Mouse (Mus musculus) G1E (cell line): Measurements from ENCODE around the gene Gm38394. TPM values are rescaled to one million over a fixed set of nuclear protein-coding genes. Genes with fewer than 3 reads are reported as not detected.

Source experiments
- ATAC-seq: 2 replicates; pipeline ENCODE4 v1.8.0; 2016; ENCODE audit warnings: mild to moderate bottlenecking; ENCODE audit not compliant: insufficient number of reproducible peaks, poor library complexity, low FRiP score, severe bottlenecking; ENCODE audit errors: extremely low read depth
- DNase-seq: peaks from one replicate; pipeline ENCODE4 v3.0.0; 2012; ENCODE audit warnings: low spot score
- H3K27me3 ChIP-seq: 2 replicates; pipeline ENCODE4 v1.6.1; 2012; ENCODE audit warnings: mild to moderate bottlenecking, low read length, inconsistent platforms; ENCODE audit not compliant: insufficient read depth
- H3K36me3 ChIP-seq: replicated peaks from 2 replicates; pipeline ENCODE3; 2012; ENCODE audit warnings: mild to moderate bottlenecking, inconsistent platforms
- H3K4me1 ChIP-seq: 2 replicates; pipeline ENCODE4 v1.6.1; 2012; ENCODE audit warnings: low read depth, low read length, inconsistent platforms, mixed read lengths; ENCODE audit not compliant: insufficient read depth
- H3K4me3 ChIP-seq: 2 replicates; pipeline ENCODE4 v1.5.1; 2012; ENCODE audit warnings: low read depth, mild to moderate bottlenecking, inconsistent platforms, low read length, moderate library complexity, mixed read lengths
- H3K9me3 ChIP-seq: replicated peaks from 2 replicates; pipeline ENCODE4 v1.6.1; 2012; ENCODE audit warnings: inconsistent platforms
- CTCF ChIP-seq: IDR thresholded peaks from 2 replicates; pipeline ENCODE4 v1.5.1; 2012; ENCODE audit warnings: low read depth, low read length, inconsistent platforms, mixed read lengths
- GATA1 ChIP-seq: IDR thresholded peaks from 2 replicates; pipeline ENCODE4 v1.6.1; 2012; ENCODE audit warnings: borderline replicate concordance, low read length, inconsistent platforms, mixed read lengths
- GATA2 ChIP-seq: IDR thresholded peaks from 2 replicates; pipeline ENCODE4 v1.6.1; 2012; ENCODE audit warnings: low read depth, low read length, inconsistent platforms, borderline replicate concordance
- POLR2AphosphoS5 ChIP-seq: IDR thresholded peaks from 2 replicates; pipeline ENCODE4 v1.6.1; 2012; ENCODE audit warnings: low read depth, low read length, inconsistent platforms; ENCODE audit not compliant: insufficient replicate concordance
- TAL1 ChIP-seq: conservative IDR thresholded peaks from 2 replicates; pipeline ENCODE4 v1.6.1; 2012; ENCODE audit warnings: low read depth, low read length, inconsistent platforms, mixed read lengths
- polyA plus RNA-seq: library from polyadenylated mRNA; stranded (reverse); fragments of >175 nt; gene quantifications from 2 replicates; pipeline ENCODE4 v1.2.3, GENCODE M21; 2012
- total RNA-seq, 2 experiments: library from RNA; stranded (forward) in 1 of 2; stranded (reverse) in 1 of 2; fragments of 200-1000 nt in 1 of 2; fragments of >200 nt in 1 of 2; fragmentation: Nextera tagmentation in 1 of 2; gene quantifications; 2 replicates each; pipeline ENCODE4 v1.2.3; 2014 to 2017

Gm38394 gene
- total and polyA plus RNA-seq, 3 experiments = 7.9 to 74.9 (median 22.2) TPM

- DNase-seq (no peak), ATAC-seq (no peak)
- Histone ChIP-seq H3K27me3 (no peaks in the 10 kb centered on the region), H3K9me3 (no peaks in the 10 kb centered on the region), H3K36me3 (peaks cover 50% of the 10 kb centered on the region), H3K4me1 (peaks cover 61% of the 10 kb centered on the region), H3K4me3 (no peak overlapping the region)
- TF ChIP-seq GATA2 (no peak), TAL1 (no peak)
These were observed 2.2 kb downstream of the Gm38394 start for GRCm38 (mm10) chr1:133658878-133659277.

GRCm38 (mm10) chr1:133656811-133657210, 4.3 kb downstream of the Gm38394 start:
- Histone ChIP-seq H3K9me3 (no peaks in the 10 kb centered on the region), H3K27me3 (no peaks in the 10 kb centered on the region), H3K36me3 (peaks cover 66% of the 10 kb centered on the region), H3K4me3 (no peak overlapping the region), H3K4me1 (peaks cover 58% of the 10 kb centered on the region)
- TF ChIP-seq GATA2 (no peak), POLR2AphosphoS5 (no peak), GATA1 (no peak), TAL1 (no peak), CTCF (no peak)
- DNase-seq = no peak
- no peak for ATAC-seq

- Histone ChIP-seq H3K9me3 (no peaks in the 10 kb centered on the region), H3K4me1 (peaks cover 53% of the 10 kb centered on the region), H3K27me3 (no peaks in the 10 kb centered on the region), H3K4me3 (no peak overlapping the region), H3K36me3 (peaks cover 78% of the 10 kb centered on the region)
- TF ChIP-seq TAL1 (no peak), GATA2 (no peak), GATA1 (no peak), POLR2AphosphoS5 (no peak), CTCF (no peak)
- ATAC-seq (0 out of 2 replicates have a peak, but pooled peaks have one; percentile 22), DNase-seq (no peak)
These were observed 8.1 kb downstream of the Gm38394 start for GRCm38 (mm10) chr1:133653033-133653432.

- Histone ChIP-seq H3K9me3 (no peaks in the 10 kb centered on the region), H3K27me3 (no peaks in the 10 kb centered on the region), H3K4me1 (peaks cover 41% of the 10 kb centered on the region), H3K36me3 (peaks cover 75% of the 10 kb centered on the region), H3K4me3 (no peak overlapping the region)
- no peak for ATAC-seq
- TF ChIP-seq CTCF (no peak), GATA2 (no peak), GATA1 (no peak), POLR2AphosphoS5 (no peak), TAL1 (no peak)
- no peak for DNase-seq
These were observed 10.6 kb downstream of the Gm38394 start for GRCm38 (mm10) chr1:133650288-133651055.

- no peaks in the 10 kb centered on the region for H3K27me3 ChIP-seq
- ATAC-seq = no peak
- H3K9me3 ChIP-seq = no peaks in the 10 kb centered on the region
- peaks cover 88% of the 10 kb centered on the region for H3K36me3 ChIP-seq
- no peak for DNase-seq
- no peak overlapping the region for H3K4me3 ChIP-seq
- peaks cover 20% of the 10 kb centered on the region for H3K4me1 ChIP-seq
- TF ChIP-seq POLR2AphosphoS5 (no peak), GATA1 (no peak), CTCF (no peak), TAL1 (no peak), GATA2 (no peak)
These were observed 15.5 kb downstream of the Gm38394 start for GRCm38 (mm10) chr1:133645652-133646051.

- no peak for ATAC-seq
- H3K4me3 ChIP-seq = no peak overlapping the region
- no peak for DNase-seq
- H3K36me3 ChIP-seq = peaks cover 100% of the 10 kb centered on the region
- no peaks in the 10 kb centered on the region for H3K9me3 ChIP-seq
- peaks cover 10% of the 10 kb centered on the region; the same call in 1 of the 2 replicates for H3K4me1 ChIP-seq
- TF ChIP-seq POLR2AphosphoS5 = no peak
- TF ChIP-seq GATA2 = no peak
- no peak for TF ChIP-seq TAL1
- TF ChIP-seq GATA1 = no peak
- TF ChIP-seq CTCF = no peak
- H3K27me3 ChIP-seq = no peaks in the 10 kb centered on the region
These were observed 20.0 kb downstream of the Gm38394 start for GRCm38 (mm10) chr1:133641163-133641562.
